Mouse (Mus musculus): ENCODE results near the gene Fnbp1l. TPM values are rescaled to one million over a fixed set of nuclear protein-coding genes. Genes with fewer than 3 reads are reported as not detected.

Fnbp1l gene
- 44.8 and 64.0 TPM in 2 replicates for polyA plus RNA-seq (2014; fragmentation: Nextera tagmentation; extraction: Ambion mirVana)

DNA sequence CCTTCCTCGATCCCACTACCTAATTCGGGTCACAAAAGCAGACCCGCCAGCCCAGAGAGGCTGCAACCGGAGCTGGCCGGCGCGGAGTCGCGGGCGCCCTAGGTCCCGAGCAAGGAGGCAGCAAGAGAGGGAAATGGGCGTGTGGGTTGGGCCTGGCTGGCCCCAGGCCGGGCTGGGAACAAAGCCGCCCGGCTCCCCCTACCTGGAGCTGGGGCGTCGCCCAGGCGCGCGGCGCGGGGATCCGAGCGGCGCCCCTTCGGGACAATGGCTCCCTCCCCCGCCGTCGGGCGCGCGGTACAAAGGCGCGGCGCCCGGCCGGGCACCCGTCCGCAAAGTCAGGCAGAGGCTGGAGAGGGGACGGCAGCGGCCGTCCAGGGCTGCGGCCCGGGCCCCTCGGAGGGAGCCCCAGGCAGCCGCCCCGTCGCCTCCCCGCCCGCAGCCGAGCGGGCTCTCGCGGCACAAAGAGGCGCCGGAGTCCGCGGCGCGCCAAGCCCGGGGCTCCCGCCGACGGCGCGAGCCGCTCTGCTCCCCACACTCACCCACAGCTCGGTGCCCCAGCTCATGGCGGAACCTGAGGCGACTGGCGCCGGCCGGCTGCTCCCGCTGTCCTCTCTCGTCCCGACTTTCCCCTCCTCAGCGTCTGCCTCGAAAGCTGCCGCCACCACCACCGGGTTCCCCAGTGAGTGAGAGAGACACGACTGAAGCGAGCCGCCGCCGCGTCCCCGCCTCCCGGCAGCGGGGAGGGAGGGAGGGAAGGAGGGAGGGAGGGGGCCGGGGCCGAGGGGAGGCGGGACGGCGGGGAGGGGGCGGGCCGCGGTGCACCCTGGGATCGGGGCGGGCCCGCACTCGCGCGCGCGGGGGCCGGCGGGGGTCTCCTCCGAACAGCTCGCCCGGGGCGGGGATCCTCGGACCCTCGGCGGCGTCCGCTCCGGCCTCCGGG lies at the start of gene Fnbp1l:
Gene Fnbp1l, minus strand, starts transcription at position 725 of the 940 bp plus-strand sequence.
- WGBS: under 1% methylated on average over 42 of the region's 118 CpGs
- no peaks in the 10 kb centered on the region for H3K27me3 ChIP-seq (ENCODE audit: control insufficient read depth, insufficient read depth, low read length)
- no peaks in the 10 kb centered on the region for H3K36me3 ChIP-seq (ENCODE audit: control insufficient read depth, insufficient read depth, low read length)
- peaks cover 24% of the 10 kb centered on the region for H3K4me1 ChIP-seq (ENCODE audit: control insufficient read depth, insufficient read depth, low read length)
- peak within 1 kb of the TSS; percentile 99 for H3K27ac ChIP-seq (ENCODE audit: low read depth, low read length)
- H3K4me3 ChIP-seq (ENCODE audit: low read length): peak within 1 kb of the TSS; percentile 98
- H3K9ac ChIP-seq (ENCODE audit: low read depth, low read length): peak within 1 kb of the TSS; percentile 99
- ATAC-seq (ENCODE audit: low FRiP score, low TSS enrichment): peak; percentile 88
- peak within 1 kb of the TSS; percentile 88 for H3K4me2 ChIP-seq (replicated peaks; ENCODE audit: low read depth, low read length)
- H3K9me3 ChIP-seq (ENCODE audit: control insufficient read depth, low read length): no peaks in the 10 kb centered on the region

DNA sequence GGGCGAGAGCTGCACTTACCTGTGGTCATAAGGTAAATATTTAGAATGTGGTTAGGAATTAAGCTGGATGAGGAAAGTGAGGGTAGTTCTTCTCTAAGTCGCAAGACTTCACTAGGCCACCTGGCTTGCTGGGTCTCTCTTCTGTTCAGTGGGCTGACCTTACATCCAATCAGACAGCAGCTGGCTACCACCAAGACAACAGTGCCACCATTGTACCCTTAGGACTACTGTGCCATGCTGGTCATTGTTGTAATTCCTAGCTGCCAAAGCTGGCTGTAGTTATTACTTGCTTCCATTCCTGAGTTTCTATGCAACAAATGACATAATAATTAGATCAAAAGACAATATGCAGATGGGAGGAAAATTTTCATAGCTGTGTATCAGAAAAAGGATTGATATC lies 41.3 kb upstream of the Fnbp1l start:
- H3K4me3 ChIP-seq (ENCODE audit: low read length): no peak overlapping the region
- H3K36me3 ChIP-seq (ENCODE audit: control insufficient read depth, insufficient read depth, low read length): no peaks in the 10 kb centered on the region
- 93% methylated on average over 2 of the region's 2 CpGs for WGBS

DNA sequence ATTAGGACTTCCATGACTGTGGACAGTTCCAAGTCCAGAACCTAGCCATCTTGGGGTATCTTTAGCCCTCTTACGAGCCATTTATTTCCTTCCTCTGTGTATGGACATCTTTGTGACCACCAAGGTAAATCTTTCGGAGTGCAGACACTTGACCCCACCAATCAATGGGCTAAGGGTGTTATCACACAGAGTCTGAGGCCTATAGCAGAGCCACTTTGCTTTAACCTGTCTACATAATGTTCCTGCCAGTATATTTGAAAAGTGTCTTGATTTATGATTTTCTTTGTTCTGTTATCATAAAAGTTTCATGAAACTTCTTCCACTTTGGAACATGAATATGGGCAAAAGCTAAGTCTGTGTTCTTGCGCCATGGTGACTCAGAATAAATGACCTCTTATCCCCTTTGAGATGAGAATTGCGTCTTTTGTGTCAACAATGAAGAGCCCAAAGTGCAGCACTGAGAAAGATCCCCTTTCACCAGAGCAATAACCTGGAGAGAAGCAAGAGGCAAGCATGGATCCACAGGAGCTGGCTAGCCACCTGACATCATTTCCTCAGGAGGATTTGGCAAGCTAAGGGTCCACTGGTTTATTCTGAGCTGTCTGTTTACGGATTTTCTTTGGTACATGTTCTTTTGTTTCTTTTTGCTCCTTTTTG lies 39.9 kb upstream of the Fnbp1l start:
- no peak for ATAC-seq (ENCODE audit: low FRiP score, low TSS enrichment)
- Histone ChIP-seq H3K9ac (ENCODE audit: low read depth, low read length) (no peak overlapping the region), H3K4me2 (replicated peaks; ENCODE audit: low read depth, low read length) (no peak overlapping the region), H3K4me1 (ENCODE audit: control insufficient read depth, insufficient read depth, low read length) (no peaks in the 10 kb centered on the region), H3K27me3 (ENCODE audit: control insufficient read depth, insufficient read depth, low read length) (no peaks in the 10 kb centered on the region), H3K36me3 (ENCODE audit: control insufficient read depth, insufficient read depth, low read length) (no peaks in the 10 kb centered on the region), H3K9me3 (ENCODE audit: control insufficient read depth, low read length) (no peaks in the 10 kb centered on the region), H3K27ac (ENCODE audit: low read depth, low read length) (no peak overlapping the region), H3K4me3 (ENCODE audit: low read length) (no peak overlapping the region)
- whole genome bisulfite sequencing: 84% methylated on average over 5 of the region's 5 CpGs

More for the DNA sequence above, 41.3 kb upstream of the Fnbp1l start:
- H3K9me3 ChIP-seq (ENCODE audit: control insufficient read depth, low read length): no peaks in the 10 kb centered on the region
- H3K27me3 ChIP-seq (ENCODE audit: control insufficient read depth, insufficient read depth, low read length): no peaks in the 10 kb centered on the region
- no peaks in the 10 kb centered on the region for H3K4me1 ChIP-seq (ENCODE audit: control insufficient read depth, insufficient read depth, low read length)
- H3K27ac ChIP-seq (ENCODE audit: low read depth, low read length): no peak overlapping the region
- ATAC-seq (ENCODE audit: low FRiP score, low TSS enrichment): no peak
- H3K4me2 ChIP-seq (replicated peaks; ENCODE audit: low read depth, low read length): no peak overlapping the region
- no peak overlapping the region for H3K9ac ChIP-seq (ENCODE audit: low read depth, low read length)

DNA sequence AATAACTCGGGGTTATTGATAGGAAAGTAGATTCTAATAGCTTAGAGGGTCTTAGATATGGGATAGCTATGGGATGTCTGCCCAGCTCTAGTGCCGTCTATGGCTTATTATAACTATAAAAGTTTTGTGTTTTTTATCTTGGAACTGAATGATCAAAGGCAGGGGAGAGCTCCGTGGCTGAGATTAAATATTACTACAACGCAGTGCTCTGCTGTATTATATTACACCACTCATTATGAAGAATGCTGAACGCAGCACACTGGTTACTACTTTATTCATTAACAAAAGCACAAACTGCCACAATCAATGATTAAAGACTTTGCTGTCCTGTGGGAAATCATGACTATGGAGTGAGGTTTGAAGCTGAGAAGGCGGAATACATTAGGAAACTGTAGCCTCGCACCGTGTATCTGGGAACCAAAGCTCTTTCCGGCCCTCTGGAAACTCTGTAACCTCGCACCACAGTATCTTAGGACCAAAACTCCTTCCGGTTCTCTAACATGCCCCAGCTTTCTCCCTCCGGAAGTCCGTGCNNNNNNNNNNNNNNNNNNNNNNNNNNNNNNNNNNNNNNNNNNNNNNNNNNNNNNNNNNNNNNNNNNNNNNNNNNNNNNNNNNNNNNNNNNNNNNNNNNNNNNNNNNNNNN lies 27.8 kb upstream of the Fnbp1l start:
- Histone ChIP-seq H3K4me1 (ENCODE audit: control insufficient read depth, insufficient read depth, low read length) (no peaks in the 10 kb centered on the region), H3K27ac (ENCODE audit: low read depth, low read length) (no peak overlapping the region), H3K9me3 (ENCODE audit: control insufficient read depth, low read length) (no peaks in the 10 kb centered on the region), H3K9ac (ENCODE audit: low read depth, low read length) (no peak overlapping the region), H3K27me3 (ENCODE audit: control insufficient read depth, insufficient read depth, low read length) (no peaks in the 10 kb centered on the region), H3K4me3 (ENCODE audit: low read length) (no peak overlapping the region), H3K36me3 (ENCODE audit: control insufficient read depth, insufficient read depth, low read length) (no peaks in the 10 kb centered on the region), H3K4me2 (replicated peaks; ENCODE audit: low read depth, low read length) (no peak overlapping the region)
- ATAC-seq (ENCODE audit: low FRiP score, low TSS enrichment): peak; percentile 69; the same call in 1 of the 2 replicates
- 62% methylated on average over 13 of the region's 13 CpGs for WGBS

DNA sequence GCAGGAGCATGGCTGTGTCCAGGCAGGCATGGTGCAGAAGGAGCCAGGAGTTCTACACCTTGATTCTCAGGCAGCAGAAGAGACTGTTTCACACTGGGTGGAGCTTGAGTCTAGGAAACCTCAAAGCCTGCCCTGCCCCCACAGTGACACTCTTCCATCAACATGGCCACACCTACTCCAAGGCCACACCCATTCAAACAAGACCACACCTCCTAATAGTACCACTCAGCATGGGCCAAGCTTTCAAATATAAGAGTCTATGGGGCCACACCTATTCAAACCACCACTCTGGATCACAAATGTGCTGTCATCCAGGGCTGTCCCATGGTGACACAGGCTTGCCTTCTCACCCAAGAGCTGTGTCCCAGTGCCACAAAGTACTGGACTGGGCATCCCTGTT lies 20.8 kb upstream of the Fnbp1l start:
- H3K27ac ChIP-seq (ENCODE audit: low read depth, low read length): no peak overlapping the region
- H3K9ac ChIP-seq (ENCODE audit: low read depth, low read length): no peak overlapping the region
- H3K4me1 ChIP-seq (ENCODE audit: control insufficient read depth, insufficient read depth, low read length): 0 out of 2 replicates have a peak, but pooled peaks cover 4% of the 10 kb centered on the region
- H3K36me3 ChIP-seq (ENCODE audit: control insufficient read depth, insufficient read depth, low read length): no peaks in the 10 kb centered on the region
- no peak for ATAC-seq (ENCODE audit: low FRiP score, low TSS enrichment)
- H3K4me2 ChIP-seq (replicated peaks; ENCODE audit: low read depth, low read length): no peak overlapping the region
- no peaks in the 10 kb centered on the region for H3K9me3 ChIP-seq (ENCODE audit: control insufficient read depth, low read length)
- no peak overlapping the region for H3K4me3 ChIP-seq (ENCODE audit: low read length)
- H3K27me3 ChIP-seq (ENCODE audit: control insufficient read depth, insufficient read depth, low read length): no peaks in the 10 kb centered on the region

DNA sequence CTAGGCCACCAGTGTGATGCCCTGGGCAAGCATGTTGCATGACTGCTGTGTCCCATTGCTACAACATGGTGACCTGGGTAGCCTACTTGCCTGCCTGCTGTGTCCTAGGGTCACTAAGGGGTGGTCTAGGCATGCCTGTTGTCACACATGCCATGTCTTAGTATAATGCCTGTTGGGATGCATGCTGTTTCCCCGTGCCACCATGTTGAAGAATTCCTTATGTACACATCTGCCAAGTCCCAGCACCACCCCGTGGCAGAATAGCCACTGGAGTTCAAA lies 19.6 kb upstream of the Fnbp1l start:
- Histone ChIP-seq H3K4me2 (replicated peaks; ENCODE audit: low read depth, low read length) (no peak overlapping the region), H3K4me1 (ENCODE audit: control insufficient read depth, insufficient read depth, low read length) (peaks cover 10% of the 10 kb centered on the region; the same call in 1 of the 2 replicates), H3K27me3 (ENCODE audit: control insufficient read depth, insufficient read depth, low read length) (no peaks in the 10 kb centered on the region), H3K27ac (ENCODE audit: low read depth, low read length) (no peak overlapping the region), H3K9ac (ENCODE audit: low read depth, low read length) (no peak overlapping the region), H3K36me3 (ENCODE audit: control insufficient read depth, insufficient read depth, low read length) (no peaks in the 10 kb centered on the region), H3K4me3 (ENCODE audit: low read length) (no peak overlapping the region), H3K9me3 (ENCODE audit: control insufficient read depth, low read length) (no peaks in the 10 kb centered on the region)
- peak; percentile 15; the same call in 1 of the 2 replicates for ATAC-seq (ENCODE audit: low FRiP score, low TSS enrichment)
- 82% methylated on average over 2 of the region's 2 CpGs for WGBS

DNA sequence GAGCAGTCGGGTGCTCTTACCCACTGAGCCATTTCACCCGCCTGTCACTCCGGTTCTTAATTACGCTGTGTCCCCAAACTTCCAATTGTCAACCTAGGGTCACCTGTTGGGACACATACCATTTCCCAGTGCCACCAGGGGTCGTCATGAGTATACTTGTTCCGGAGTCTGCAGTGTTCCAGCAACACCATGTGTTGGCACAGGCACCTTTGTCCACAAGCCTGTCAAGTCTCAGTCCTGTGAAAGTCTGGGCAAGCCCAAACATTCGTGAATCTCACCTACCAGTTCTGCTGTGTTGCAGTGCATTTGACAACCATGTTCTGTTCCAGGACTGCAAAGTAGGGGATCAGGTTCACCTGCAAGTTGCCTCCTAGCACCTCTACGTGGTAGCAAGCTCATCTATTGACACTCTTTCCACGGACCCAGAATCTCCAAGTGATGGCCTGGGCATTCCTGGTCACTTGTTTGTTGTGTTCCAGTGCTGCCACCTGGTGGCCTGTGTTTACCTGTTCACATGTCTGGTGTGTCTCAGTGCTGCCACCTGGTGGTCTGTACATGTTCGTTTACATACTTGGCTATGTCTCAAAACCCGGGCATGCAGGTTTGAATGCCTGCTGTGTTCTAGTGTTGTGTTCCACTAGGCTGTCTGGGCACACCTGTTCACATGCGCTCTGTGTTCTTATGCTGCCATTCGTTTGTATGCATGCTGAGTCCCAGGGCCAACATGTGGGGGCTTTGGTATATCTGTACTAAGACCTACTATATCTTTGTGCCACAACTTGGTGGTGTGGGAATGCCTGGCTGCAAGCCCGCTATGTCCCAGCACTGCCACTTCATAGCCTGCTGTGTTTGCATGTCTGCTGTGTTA lies 19.0 kb upstream of the Fnbp1l start:
- no peak overlapping the region for H3K4me2 ChIP-seq (replicated peaks; ENCODE audit: low read depth, low read length)
- ATAC-seq (ENCODE audit: low FRiP score, low TSS enrichment): peak; percentile 69
- H3K9ac ChIP-seq (ENCODE audit: low read depth, low read length): no peak overlapping the region
- no peaks in the 10 kb centered on the region for H3K36me3 ChIP-seq (ENCODE audit: control insufficient read depth, insufficient read depth, low read length)
- no peaks in the 10 kb centered on the region for H3K27me3 ChIP-seq (ENCODE audit: control insufficient read depth, insufficient read depth, low read length)
- peaks cover 10% of the 10 kb centered on the region; the same call in 1 of the 2 replicates for H3K4me1 ChIP-seq (ENCODE audit: control insufficient read depth, insufficient read depth, low read length)
- no peak overlapping the region for H3K27ac ChIP-seq (ENCODE audit: low read depth, low read length)
- WGBS: 33% methylated on average over 14 of the region's 14 CpGs
- no peaks in the 10 kb centered on the region for H3K9me3 ChIP-seq (ENCODE audit: control insufficient read depth, low read length)
- H3K4me3 ChIP-seq (ENCODE audit: low read length): no peak overlapping the region

DNA sequence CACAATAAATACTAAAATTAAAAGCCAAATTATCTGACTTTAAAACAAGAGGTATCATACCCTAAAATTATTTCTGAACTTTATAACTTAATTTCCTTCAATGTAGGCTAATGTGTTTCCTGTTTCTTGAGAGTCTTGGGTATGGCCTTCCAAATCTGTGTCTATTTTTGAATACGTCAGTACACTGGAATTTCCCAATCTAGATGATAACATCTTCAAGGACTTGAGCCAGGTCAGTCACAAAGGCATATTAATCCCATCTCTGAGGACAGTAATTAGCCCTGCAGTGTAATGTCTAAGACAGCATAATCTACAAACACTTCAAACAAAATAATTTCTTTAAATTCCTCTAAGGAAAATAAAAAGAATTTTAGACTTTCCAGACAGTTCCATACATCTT lies 17.8 kb upstream of the Fnbp1l start:
- H3K27me3 ChIP-seq (ENCODE audit: control insufficient read depth, insufficient read depth, low read length): no peaks in the 10 kb centered on the region
- WGBS: 80% methylated on average over 1 of the region's 1 CpGs
- no peak overlapping the region for H3K27ac ChIP-seq (ENCODE audit: low read depth, low read length)
- H3K9ac ChIP-seq (ENCODE audit: low read depth, low read length): no peak overlapping the region
- H3K9me3 ChIP-seq (ENCODE audit: control insufficient read depth, low read length): no peaks in the 10 kb centered on the region
- H3K4me2 ChIP-seq (replicated peaks; ENCODE audit: low read depth, low read length): no peak overlapping the region
- H3K4me3 ChIP-seq (ENCODE audit: low read length): no peak overlapping the region
- ATAC-seq (ENCODE audit: low FRiP score, low TSS enrichment): no peak
- no peaks in the 10 kb centered on the region for H3K36me3 ChIP-seq (ENCODE audit: control insufficient read depth, insufficient read depth, low read length)
- peaks cover 10% of the 10 kb centered on the region; the same call in 1 of the 2 replicates for H3K4me1 ChIP-seq (ENCODE audit: control insufficient read depth, insufficient read depth, low read length)

All from kidney, embryonic 14.5 days (tissue).